Comparison of ENCODE assay signal across 8 mouse cellular contexts in the genomic region with DNA sequence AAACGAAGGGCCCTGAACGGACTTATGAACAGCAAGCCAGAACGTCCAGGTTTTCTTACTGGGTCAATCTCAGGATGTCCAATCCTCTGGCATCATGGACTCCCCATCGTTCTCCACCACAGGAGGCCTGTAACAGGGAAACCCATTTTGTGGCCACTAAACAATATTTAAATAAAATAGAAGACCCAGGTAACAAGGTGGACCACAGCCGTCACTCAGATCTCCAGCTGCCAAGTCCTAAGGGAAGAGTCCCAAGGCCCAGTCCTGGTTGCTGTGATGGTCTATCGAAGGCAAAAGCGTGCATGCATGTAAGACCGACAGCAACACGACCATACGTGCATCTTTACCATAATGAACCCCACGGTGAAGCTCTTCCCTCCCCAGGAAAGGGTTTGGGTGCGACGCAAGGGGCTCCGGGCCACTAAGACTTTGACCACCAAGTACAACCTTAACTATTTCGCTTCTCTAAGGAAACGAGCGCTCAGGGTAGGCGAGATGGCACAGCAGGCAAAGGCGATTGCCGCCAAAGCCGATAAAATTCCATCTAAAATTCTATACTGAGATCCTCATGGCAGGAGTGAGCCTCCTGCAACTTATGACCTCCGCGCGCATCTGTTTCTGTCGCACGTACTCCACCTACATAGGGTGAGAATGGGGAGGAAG. TPM values are rescaled to one million over a fixed set of nuclear protein-coding genes. Genes with fewer than 3 reads are reported as not detected.
DNase-seq lines count a peak whose midpoint lies in the region; ATAC-seq and TF ChIP-seq lines count a peak whose summit lies in the region.

A gene (plus strand): TSS at position 480 of the 663 bp plus-strand sequence.

- H3K79me2 ChIP-seq in macrophage (ENCODE audit: inconsistent target), result peaks cover 4% of the 10 kb centered on the region; the same call in 1 of the 2 replicates

- 0 out of 2 replicates have a peak, but pooled peaks cover 4% of the 10 kb centered on the region for H3K27me3 ChIP-seq in lung, embryonic 14.5 days (ENCODE audit: insufficient read depth, low read length)
- no peaks in the 10 kb centered on the region for H3K27me3 ChIP-seq in hindbrain, postnatal 0 days (ENCODE audit: insufficient read depth, low read length)

- H3K9me3 ChIP-seq in lung, embryonic 14.5 days (ENCODE audit: low read depth, low read length), result no peaks in the 10 kb centered on the region
- H3K9me3 ChIP-seq in hindbrain, postnatal 0 days (ENCODE audit: low read length), result no peaks in the 10 kb centered on the region

- 38% methylated on average over 26 of the region's 26 CpGs for WGBS in lung, embryonic 14.5 days
- 41% methylated on average over 26 of the region's 26 CpGs for WGBS in hindbrain, postnatal 0 days
- WGBS in macrophage (ENCODE audit: missing documents), result 46% methylated on average over 26 of the region's 26 CpGs

- H3K4me1 ChIP-seq in lung, embryonic 14.5 days (ENCODE audit: insufficient read depth), result peaks cover 11% of the 10 kb centered on the region
- H3K4me1 ChIP-seq in hindbrain, postnatal 0 days (ENCODE audit: insufficient read depth, low read length), result peaks cover 9% of the 10 kb centered on the region; the same call in 1 of the 2 replicates

- H3K9ac ChIP-seq in lung, embryonic 14.5 days, result peak within 1 kb of the TSS; percentile 96
- H3K9ac ChIP-seq in hindbrain, postnatal 0 days (replicated peaks; ENCODE audit: low read length), result peak within 1 kb of the TSS; percentile 94

- peak within 1 kb of the TSS; percentile 95 for H3K4me3 ChIP-seq in lung, embryonic 14.5 days (ENCODE audit: low read depth, low read length)
- H3K4me3 ChIP-seq in hindbrain, postnatal 0 days (ENCODE audit: low read length), result peak within 1 kb of the TSS; percentile 82
- peak within 1 kb of the TSS; percentile 67 for H3K4me3 ChIP-seq in macrophage (ENCODE audit: inconsistent target)

- H3K27ac ChIP-seq in lung, embryonic 14.5 days (ENCODE audit: low read depth), result peak within 1 kb of the TSS; percentile 83
- peak within 1 kb of the TSS; percentile 93 for H3K27ac ChIP-seq in hindbrain, postnatal 0 days
- peak within 1 kb of the TSS; percentile 17; the same call in 1 of the 2 replicates for H3K27ac ChIP-seq in macrophage

- H3K4me2 ChIP-seq in lung, embryonic 14.5 days, result peak within 1 kb of the TSS; percentile 85
- H3K4me2 ChIP-seq in hindbrain, postnatal 0 days (ENCODE audit: low read depth, low read length), result peak within 1 kb of the TSS; percentile 78

- intact Hi-C loops in gastrocnemius, postnatal 14 days (cut with DNase I; ENCODE audit: low total_unique reads), result loop anchor here (5.0 kb wide), 1 partner anchor 163 kb away; no protein-coding TSS in a partner anchor

- ATAC-seq in lung, embryonic 14.5 days (ENCODE audit: insufficient read depth), result 0 out of 2 replicates have a peak, but pooled peaks have one; percentile 4
- no peak for ATAC-seq in hindbrain, postnatal 0 days

- no peak for DNase-seq in lung, embryonic 14.5 days
- DNase-seq in lung, postnatal 10 days, result no peak
- no peak for DNase-seq in adrenal gland, postnatal 4 days (ENCODE audit: low spot score in 2 of 2)
- no peak for DNase-seq in gastrocnemius, postnatal 14 days
- DNase-seq in hindbrain, postnatal 0 days (ENCODE audit: low spot score), result no peak
- DNase-seq in urinary bladder, postnatal 25 days (ENCODE audit: low spot score), result no peak
- DNase-seq in natural killer cell, adult 2 months (ENCODE audit: low spot score in 2 of 2), result no peak

- TF ChIP-seq CTCF in lung, embryonic 14.5 days (IDR thresholded peaks at IDR 0.05; ENCODE audit: low read depth), result no peak
- no peak for TF ChIP-seq CTCF in hindbrain, postnatal 0 days (IDR thresholded peaks at IDR 0.05; ENCODE audit: low read depth)

- peaks cover 24% of the 10 kb centered on the region for H3K36me3 ChIP-seq in lung, embryonic 14.5 days (ENCODE audit: insufficient read depth)
- H3K36me3 ChIP-seq in hindbrain, postnatal 0 days (ENCODE audit: insufficient read depth, low read length), result peaks cover 18% of the 10 kb centered on the region
- peaks cover 22% of the 10 kb centered on the region for H3K36me3 ChIP-seq in macrophage (ENCODE audit: inconsistent target)

RNA-seq across cellular contexts. Expression of the gene that starts here (rescaled TPM):
- 28.4 and 28.8 TPM in 2 replicates for polyA plus RNA-seq in lung, embryonic 14.5 days (2014; fragmentation: Nextera tagmentation; extraction: Ambion mirVana)
- total RNA-seq in adrenal gland, postnatal 4 days (2021), result 10 to 100 TPM; 34.9 to 41.8 TPM
- total RNA-seq in gastrocnemius, postnatal 14 days (2021), result 10 to 100 TPM; 21.2 to 22.9 TPM
- 59.9 and 63.8 TPM in 2 replicates for total RNA-seq in hindbrain, postnatal 0 days (2014; rRNA removed)
- polyA plus RNA-seq in hindbrain, postnatal 0 days (2015; fragmentation: Nextera tagmentation; extraction: Ambion mirVana), result 30.6 and 31.3 TPM in 2 replicates
- total RNA-seq in macrophage (2018; cell fraction: chromatin; rRNA removed), result 100 to 1,000 TPM in 1 of 26 experiments, 10 to 100 TPM in 25; 22.2 to 112 (median 59.5) TPM
- 10 to 100 TPM; 21.3 to 31.8 (median 27.4) TPM for total RNA-seq in macrophage (2018; cell fraction: cytosol; rRNA removed)
- total RNA-seq in macrophage (2018; cell fraction: nucleus; rRNA removed), result 10 to 100 TPM; 19.8 to 73.1 (median 37.1) TPM
- 23.1 to 31.0 TPM (median 28.9 TPM) in 3 replicates for polyA plus RNA-seq in macrophage (2018)

Comparison
In these comparisons a context has a peak if more than half of its experiments do, and no peak if none do; other contexts are left out.
1. H3K27ac ChIP-seq: peak in every context shown above with its lines; median percentile 93 in hindbrain, postnatal 0 days; 83 in lung, embryonic 14.5 days; 17 in macrophage.